Mouse (Mus musculus) midbrain, embryonic 16.5 days (tissue): ENCODE measurements around the gene Dpm1. TPM values are rescaled to one million over a fixed set of nuclear protein-coding genes. Genes with fewer than 3 reads are reported as not detected.

Source experiments
- ATAC-seq: fragments of 200-750 bp; cut with Nextera tagmentation; 2 replicates; pipeline ENCODE4 v1.8.0; 2017; ENCODE audit warnings: moderate TSS enrichment
- H3K27ac ChIP-seq: fragments of 300-500 bp; sonication (generic); 2 replicates; pipeline ENCODE4 v1.5.1; 2014; ENCODE audit warnings: mild to moderate bottlenecking, low read length, mixed read lengths
- H3K27me3 ChIP-seq: fragments of 300-500 bp; sonication (generic); 2 replicates; pipeline ENCODE4 v1.6.1; 2014; ENCODE audit warnings: low read depth, low read length, mixed read lengths; ENCODE audit not compliant: control insufficient read depth, insufficient read depth
- H3K36me3 ChIP-seq: fragments of 300-500 bp; sonication (generic); 2 replicates; pipeline ENCODE4 v1.6.1; 2014; ENCODE audit warnings: mild to moderate bottlenecking, low read length, moderate library complexity, mixed read lengths; ENCODE audit not compliant: control insufficient read depth, insufficient read depth
- H3K4me1 ChIP-seq: fragments of 300-500 bp; sonication (generic); 2 replicates; pipeline ENCODE4 v1.6.1; 2014; ENCODE audit warnings: mild to moderate bottlenecking, low read length, mixed read lengths; ENCODE audit not compliant: control insufficient read depth, insufficient read depth
- H3K4me2 ChIP-seq: fragments of 300-500 bp; sonication (generic); 2 replicates; pipeline ENCODE4 v1.6.1; 2014; ENCODE audit warnings: mild to moderate bottlenecking, low read length, mixed read lengths
- H3K4me3 ChIP-seq: fragments of 300-500 bp; sonication (generic); 2 replicates; pipeline ENCODE4 v1.5.1; 2014; ENCODE audit warnings: low read depth, mild to moderate bottlenecking, low read length, moderate library complexity, mixed read lengths
- H3K9ac ChIP-seq: fragments of 300-500 bp; sonication (generic); 2 replicates; pipeline ENCODE4 v1.6.1; 2014; ENCODE audit warnings: low read depth, low read length, mixed read lengths
- H3K9me3 ChIP-seq: fragments of 300-500 bp; sonication (generic); replicated peaks from 2 replicates; pipeline ENCODE4 v1.6.1; 2014; ENCODE audit warnings: mild to moderate bottlenecking, low read length, mixed read lengths; ENCODE audit not compliant: control insufficient read depth, poor library complexity, severe bottlenecking
- WGBS: fragments of 180-500 bp; shearing (Covaris S2); extraction: QIAGEN DNeasy Blood & Tissue Kit; methylation state at CpG from one replicate; pipeline ENCODE4 v1.1.7; 2014; 5-methylcytosine and 5-hydroxymethylcytosine counted together
- polyA plus RNA-seq: library from polyadenylated mRNA; unstranded; fragments of >200 nt; fragmentation: Nextera tagmentation; extraction: Ambion mirVana; gene quantifications from 2 replicates; pipeline ENCODE4 v1.2.1, GENCODE M21; 2015

Gene Dpm1
- polyA plus RNA-seq, 1 experiment from 2014 or later = 80.3 TPM

DNA sequence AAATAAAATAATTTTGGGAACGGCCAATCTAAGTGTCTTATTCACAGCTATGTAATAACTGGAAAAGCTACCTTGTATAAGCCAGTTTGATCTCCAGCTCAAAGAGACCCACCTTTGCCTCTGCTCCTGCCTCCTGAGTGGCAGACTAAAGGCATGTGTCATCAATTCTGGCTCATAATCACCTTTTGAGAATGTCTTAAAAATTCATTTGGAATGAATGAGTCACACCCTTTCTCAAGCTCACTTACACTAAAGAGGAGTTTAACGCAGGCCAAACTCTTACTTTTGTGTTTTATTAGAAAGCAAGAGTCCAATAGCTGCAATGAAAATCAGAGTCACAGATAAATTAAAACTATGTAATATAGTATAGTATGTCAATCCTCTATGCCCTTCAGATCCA is 38.5 kb downstream of the Dpm1 start:
- Histone ChIP-seq H3K9me3 (no peaks in the 10 kb centered on the region), H3K27me3 (no peaks in the 10 kb centered on the region), H3K4me2 (no peak overlapping the region), H3K36me3 (no peaks in the 10 kb centered on the region; the same call in 1 of the 2 replicates), H3K9ac (no peak overlapping the region), H3K27ac (no peak overlapping the region), H3K4me1 (peaks cover 37% of the 10 kb centered on the region), H3K4me3 (no peak overlapping the region)
- ATAC-seq = no peak
- WGBS = 90% methylated on average over 2 of the region's 2 CpGs

DNA sequence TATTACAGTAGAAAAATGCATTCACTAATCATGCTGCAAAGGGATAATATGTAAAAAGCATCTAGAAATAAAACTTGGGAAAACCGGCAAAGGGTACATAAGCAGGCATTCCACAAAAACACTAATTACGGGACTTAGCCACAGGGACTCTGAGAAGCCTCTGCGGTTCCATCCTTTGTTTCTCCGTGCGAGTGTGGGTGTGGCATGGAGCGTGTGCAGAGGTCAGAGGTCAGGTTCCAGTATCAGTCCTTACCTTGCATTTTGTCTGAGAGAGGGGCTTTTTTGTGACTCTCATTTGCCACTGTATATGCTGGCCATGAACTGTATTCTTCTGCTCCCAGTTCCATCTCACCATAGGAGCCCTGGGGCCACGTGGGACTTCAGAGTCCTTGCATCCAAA is 54.4 kb downstream of the Dpm1 start:
- Histone ChIP-seq H3K4me2 (no peak overlapping the region), H3K9me3 (no peaks in the 10 kb centered on the region), H3K36me3 (0 out of 2 replicates have a peak, but pooled peaks cover 2% of the 10 kb centered on the region), H3K9ac (no peak overlapping the region), H3K27ac (no peak overlapping the region), H3K4me1 (no peaks in the 10 kb centered on the region), H3K27me3 (no peaks in the 10 kb centered on the region), H3K4me3 (no peak overlapping the region)
- ATAC-seq = no peak
- 50% methylated on average over 7 of the region's 7 CpGs for WGBS

DNA sequence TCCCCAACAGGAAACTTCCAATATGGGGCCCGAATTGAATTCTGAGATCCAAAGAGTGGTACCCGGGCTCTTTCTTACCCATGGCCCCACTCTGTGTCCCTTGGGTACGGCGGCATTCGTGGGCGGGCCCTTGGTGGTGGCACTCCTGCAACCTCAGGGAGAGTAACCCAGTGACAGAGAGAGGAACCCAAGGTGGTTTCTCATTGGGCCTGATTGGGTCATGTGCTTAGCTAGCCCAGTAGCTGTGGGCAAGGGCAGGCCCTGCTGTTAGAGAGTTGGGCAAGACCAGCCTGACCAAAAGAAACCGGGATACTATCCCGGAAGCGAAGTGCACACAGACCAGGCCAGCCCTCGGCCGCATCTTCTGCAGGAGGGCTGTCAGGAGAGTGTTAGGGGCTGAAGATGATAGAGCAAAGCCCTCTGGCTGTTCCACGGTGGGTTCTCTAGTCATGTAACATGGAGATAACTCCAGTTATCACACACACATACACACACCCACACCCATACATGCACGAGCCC is 60.2 kb downstream of the Dpm1 start:
- H3K36me3 ChIP-seq = no peaks in the 10 kb centered on the region
- H3K9me3 ChIP-seq = no peaks in the 10 kb centered on the region
- H3K9ac ChIP-seq = no peak overlapping the region
- ATAC-seq = 0 out of 2 replicates have a peak, but pooled peaks have one; percentile 34
- H3K27me3 ChIP-seq = no peaks in the 10 kb centered on the region
- no peak overlapping the region; the same call in 1 of the 2 replicates for H3K4me2 ChIP-seq
- no peak overlapping the region for H3K4me3 ChIP-seq
- peaks cover 7% of the 10 kb centered on the region for H3K4me1 ChIP-seq
- no peak overlapping the region for H3K27ac ChIP-seq
- WGBS = 14% methylated on average over 13 of the region's 13 CpGs

DNA sequence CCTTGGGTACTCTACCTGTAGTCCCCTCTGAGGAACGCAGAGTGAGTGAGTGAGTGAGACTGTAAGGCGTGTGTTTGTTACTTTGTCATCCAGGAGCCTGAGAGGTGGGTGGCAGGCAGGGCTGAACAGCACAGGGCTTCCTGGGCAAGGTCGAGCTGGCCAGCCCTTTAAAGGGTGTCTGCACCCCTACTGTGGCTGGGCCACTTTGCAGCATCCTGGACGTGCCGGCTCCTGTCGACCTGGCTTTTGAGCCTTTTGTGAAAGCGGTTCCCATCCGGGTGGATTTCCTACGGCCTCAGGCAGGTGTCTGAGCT is 60.6 kb downstream of the Dpm1 start:
- H3K4me2 ChIP-seq = no peak overlapping the region
- peaks cover 7% of the 10 kb centered on the region for H3K4me1 ChIP-seq
- no peak overlapping the region for H3K9ac ChIP-seq
- ATAC-seq = no peak
- no peaks in the 10 kb centered on the region for H3K9me3 ChIP-seq
- WGBS = 4% methylated on average over 9 of the region's 9 CpGs
- no peak overlapping the region for H3K4me3 ChIP-seq
- no peak overlapping the region for H3K27ac ChIP-seq
- H3K27me3 ChIP-seq = no peaks in the 10 kb centered on the region
- no peaks in the 10 kb centered on the region for H3K36me3 ChIP-seq

DNA sequence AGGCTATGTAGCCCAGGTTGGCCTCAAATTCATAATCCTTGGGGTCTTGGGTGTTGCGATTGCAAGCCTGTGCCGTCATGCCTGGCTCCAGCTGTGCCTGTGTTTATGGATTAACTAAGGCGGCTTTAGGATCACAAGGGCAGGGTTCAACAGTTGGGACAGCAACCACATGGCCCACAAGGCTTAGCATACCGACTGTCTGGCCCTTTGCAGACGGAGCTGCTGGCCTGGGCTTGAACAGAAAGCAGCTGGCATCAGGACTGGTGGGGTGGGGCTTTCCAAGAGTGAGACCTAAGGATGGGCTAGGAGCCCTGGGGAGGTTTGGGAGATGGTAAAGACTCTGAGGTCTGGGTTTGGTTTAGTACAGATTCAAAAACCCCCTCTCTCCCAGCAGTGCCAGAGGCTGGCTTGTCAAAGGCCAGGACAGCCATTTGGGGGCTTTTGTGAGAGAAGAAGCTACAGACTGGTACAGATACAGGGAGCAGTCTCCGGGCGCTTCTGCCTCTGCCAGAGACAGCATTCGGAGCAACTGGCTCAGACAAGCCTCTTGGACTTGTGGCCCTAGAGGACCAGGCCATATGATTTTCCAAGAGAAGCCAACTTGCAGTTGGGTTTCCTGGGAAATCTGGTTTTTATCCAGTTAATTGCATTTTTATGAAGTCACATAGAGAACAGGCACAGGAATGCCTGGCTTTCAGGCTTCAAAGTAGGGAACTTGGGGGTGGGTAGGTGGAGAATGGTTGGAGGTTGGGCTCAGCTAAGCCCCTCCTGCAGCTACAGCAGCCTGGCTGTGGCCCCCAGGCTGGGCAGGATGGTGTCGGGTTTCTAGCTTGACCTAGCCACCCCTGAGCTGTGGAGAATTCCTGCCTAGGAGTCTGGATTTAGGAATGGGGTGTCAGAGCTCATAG is 61.2 kb downstream of the Dpm1 start:
- Histone ChIP-seq H3K9me3 (no peaks in the 10 kb centered on the region), H3K9ac (no peak overlapping the region), H3K4me3 (no peak overlapping the region), H3K4me2 (no peak overlapping the region), H3K4me1 (peaks cover 7% of the 10 kb centered on the region), H3K27ac (no peak overlapping the region), H3K36me3 (no peaks in the 10 kb centered on the region), H3K27me3 (no peaks in the 10 kb centered on the region)
- no peak for ATAC-seq
- 24% methylated on average over 9 of the region's 9 CpGs for WGBS

DNA sequence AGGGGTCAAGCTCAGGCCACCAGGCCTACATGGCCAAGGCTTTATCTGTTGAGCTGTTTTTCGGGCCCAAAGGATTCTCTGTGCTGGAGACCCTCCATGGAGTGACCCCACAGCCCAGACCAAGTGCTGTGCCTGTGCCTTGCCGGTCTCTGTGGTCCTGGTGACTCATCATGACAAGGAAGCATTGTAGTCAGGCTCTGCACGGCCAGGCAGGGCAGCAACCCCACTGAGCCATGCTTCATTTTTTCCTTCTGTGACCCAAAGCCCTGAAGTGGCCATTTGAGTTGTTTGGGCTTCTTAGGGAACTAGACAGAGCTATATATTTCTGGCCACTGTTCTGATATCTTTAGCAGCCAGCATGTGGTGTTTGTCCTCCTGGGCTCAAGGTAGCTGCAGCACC is 62.6 kb downstream of the Dpm1 start:
- H3K4me1 ChIP-seq = peaks cover 7% of the 10 kb centered on the region
- WGBS = 51% methylated on average over 3 of the region's 3 CpGs
- H3K4me2 ChIP-seq = no peak overlapping the region
- H3K27ac ChIP-seq = no peak overlapping the region
- no peaks in the 10 kb centered on the region for H3K27me3 ChIP-seq
- H3K4me3 ChIP-seq = no peak overlapping the region
- no peak overlapping the region for H3K9ac ChIP-seq
- H3K9me3 ChIP-seq = no peaks in the 10 kb centered on the region
- no peak for ATAC-seq
- H3K36me3 ChIP-seq = no peaks in the 10 kb centered on the region

DNA sequence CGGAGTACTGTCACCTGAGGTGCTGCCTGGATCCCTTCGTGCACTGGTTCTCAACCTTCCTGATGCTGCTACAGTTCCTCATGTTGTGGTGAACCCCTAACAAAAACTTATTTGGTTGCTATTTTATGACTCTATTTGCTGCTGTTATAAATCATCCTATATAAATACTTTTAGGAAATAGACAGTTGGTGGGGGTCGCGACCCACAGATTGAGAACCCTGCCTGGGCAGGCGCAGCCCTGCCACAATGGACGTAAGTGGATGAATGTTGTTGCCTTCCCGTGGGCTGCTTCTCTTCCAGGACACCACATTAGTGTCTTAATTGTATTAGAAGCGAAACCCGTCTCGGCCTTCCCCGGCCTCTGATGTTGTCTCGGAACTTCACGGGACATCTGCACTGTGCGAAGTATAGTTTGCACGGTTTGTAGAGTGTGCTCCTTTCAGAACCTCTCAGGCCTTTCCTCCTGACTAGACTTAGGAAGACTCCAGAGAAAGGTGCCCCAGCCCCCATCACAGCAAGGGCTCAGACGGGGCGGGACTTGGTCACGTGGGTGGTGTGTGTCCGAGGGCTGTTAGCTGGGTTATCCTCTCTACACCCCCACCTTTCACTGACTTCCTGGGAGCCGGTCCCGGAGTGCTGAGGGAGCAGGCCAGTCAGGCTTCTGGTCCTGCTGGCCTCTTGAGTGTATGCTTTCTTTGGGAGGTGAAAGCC is 63.5 kb downstream of the Dpm1 start:
- H3K4me2 ChIP-seq = no peak overlapping the region
- no peaks in the 10 kb centered on the region for H3K9me3 ChIP-seq
- WGBS = 49% methylated on average over 21 of the region's 21 CpGs
- ATAC-seq = no peak
- H3K27ac ChIP-seq = no peak overlapping the region
- H3K4me3 ChIP-seq = no peak overlapping the region
- H3K27me3 ChIP-seq = no peaks in the 10 kb centered on the region
- no peak overlapping the region for H3K9ac ChIP-seq
- H3K4me1 ChIP-seq = peaks cover 8% of the 10 kb centered on the region
- no peaks in the 10 kb centered on the region for H3K36me3 ChIP-seq

DNA sequence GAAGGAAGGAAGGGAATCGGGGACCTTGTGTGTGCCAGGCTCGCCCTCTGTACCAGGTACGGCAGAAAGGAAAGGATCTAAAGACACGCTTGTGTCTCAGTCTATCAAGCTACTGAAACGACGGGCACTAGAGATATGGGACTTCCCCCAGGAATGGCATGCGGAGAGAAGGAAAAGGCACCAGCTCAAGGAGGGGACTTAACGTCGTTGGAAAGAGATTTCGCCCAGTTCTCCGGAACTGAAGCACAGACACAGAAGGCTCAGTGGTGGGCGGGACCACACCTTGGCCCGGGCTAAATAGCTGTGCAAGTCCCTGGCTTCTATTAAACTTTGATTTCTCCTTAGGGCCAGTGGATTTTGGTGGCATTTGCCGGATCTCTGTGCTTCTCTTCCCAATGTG is 68.4 kb downstream of the Dpm1 start:
- Histone ChIP-seq H3K36me3 (no peaks in the 10 kb centered on the region), H3K9me3 (no peaks in the 10 kb centered on the region), H3K4me3 (no peak overlapping the region; the same call in 1 of the 2 replicates), H3K4me2 (peak overlapping the region; percentile 33), H3K9ac (no peak overlapping the region), H3K27ac (no peak overlapping the region), H3K4me1 (peaks cover 12% of the 10 kb centered on the region; the same call in 1 of the 2 replicates), H3K27me3 (no peaks in the 10 kb centered on the region)
- ATAC-seq = no peak
- WGBS = 10% methylated on average over 14 of the region's 14 CpGs

DNA sequence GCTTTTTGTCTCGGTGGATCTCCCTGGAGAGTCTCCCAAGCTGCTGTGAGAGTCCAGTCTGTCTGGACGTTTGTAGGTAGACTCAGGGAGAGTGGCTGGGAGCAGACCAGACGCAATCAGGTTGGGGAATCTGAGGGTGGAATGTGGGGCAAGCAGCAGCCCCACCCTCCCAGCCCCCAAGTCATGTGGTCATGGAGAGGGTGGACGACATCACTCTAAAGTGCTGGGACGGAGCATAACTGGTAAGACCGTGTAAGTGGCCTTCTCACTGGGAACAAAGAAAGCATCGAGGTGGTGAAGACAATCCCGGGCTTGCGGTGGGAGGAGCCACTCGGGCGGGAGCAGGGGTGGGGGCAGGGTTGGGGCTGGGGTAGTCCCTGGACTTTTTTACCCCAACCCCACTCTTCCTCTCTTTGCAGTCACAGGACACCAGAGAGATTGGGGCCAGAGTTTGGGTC is 68.8 kb downstream of the Dpm1 start:
- H3K4me3 ChIP-seq = no peak overlapping the region; the same call in 1 of the 2 replicates
- 4% methylated on average over 11 of the region's 11 CpGs for WGBS
- no peak overlapping the region for H3K27ac ChIP-seq
- H3K4me1 ChIP-seq = peaks cover 12% of the 10 kb centered on the region; the same call in 1 of the 2 replicates
- peak overlapping the region; percentile 40; the same call in 1 of the 2 replicates for H3K9ac ChIP-seq
- peak overlapping the region; percentile 33 for H3K4me2 ChIP-seq
- H3K9me3 ChIP-seq = no peaks in the 10 kb centered on the region
- no peak for ATAC-seq
- no peaks in the 10 kb centered on the region for H3K36me3 ChIP-seq
- no peaks in the 10 kb centered on the region for H3K27me3 ChIP-seq
